Mouse (Mus musculus) left cerebral cortex, postnatal 4 days (tissue): ENCODE data around the gene Ncf2. TPM values are rescaled to one million over a fixed set of nuclear protein-coding genes. Genes with fewer than 3 reads are reported as not detected.

ENCODE experiments used
- DNase-seq: peaks from one replicate; pipeline ENCODE4 v3.0.0-alpha.2; 2022
- intact Hi-C: fragments of 180-260 bp; cut with DNase I; formaldehyde crosslinking; loops from one replicate; pipeline ENCODE4 v1.15.1; 2025
- total RNA-seq, 2 experiments: library from RNA; stranded (reverse); gene quantifications; 2 replicates each; pipeline ENCODE4 v1.2.3; 2021

Ncf2 gene
- total RNA-seq, 2 experiments from 2014 or later = 1.9 to 2.2 TPM

GRCm38 (mm10) chr1:152795688-152796255 is 4.2 kb upstream of the Ncf2 start:
- intact Hi-C loops = no loop called here
- DNase-seq = no peak

- no peak for DNase-seq
- intact Hi-C loops = no loop called here
Measured at GRCm38 (mm10) chr1:152796683-152797263, 3.2 kb upstream of the Ncf2 start.

GRCm38 (mm10) chr1:152798125-152798524 is 1.9 kb upstream of the Ncf2 start:
- intact Hi-C loops = no loop called here
- no peak for DNase-seq

GRCm38 (mm10) chr1:152800633-152801176 is 711 bp downstream of the Ncf2 start:
- DNase-seq = no peak
- intact Hi-C loops = no loop called here

- no peak for DNase-seq
- intact Hi-C loops = no loop called here
Measured at GRCm38 (mm10) chr1:152804907-152805306, 4.9 kb downstream of the Ncf2 start.

- DNase-seq = no peak
- intact Hi-C loops = no loop called here
Measured at GRCm38 (mm10) chr1:152807619-152808391, 7.8 kb downstream of the Ncf2 start.

- DNase-seq = no peak
- intact Hi-C loops = no loop called here
Measured at GRCm38 (mm10) chr1:152808392-152808680, 8.3 kb downstream of the Ncf2 start.

GRCm38 (mm10) chr1:152809541-152810252 is 9.7 kb downstream of the Ncf2 start:
- DNase-seq = peak; percentile 26
- intact Hi-C loops = no loop called here

- intact Hi-C loops = no loop called here
- DNase-seq = no peak
Measured at GRCm38 (mm10) chr1:152810533-152811439, 10.8 kb downstream of the Ncf2 start.

- intact Hi-C loops = loop anchor here (5.0 kb wide), 1 partner anchor 577 kb away; no protein-coding TSS in a partner anchor
Measured at GRCm38 (mm10) chr1:152815265-152815701, 15.3 kb downstream of the Ncf2 start.

GRCm38 (mm10) chr1:152817027-152817769 is 17.2 kb downstream of the Ncf2 start:
- intact Hi-C loops = loop anchor here (5.0 kb wide), 1 partner anchor 575 kb away; no protein-coding TSS in a partner anchor
- peak; percentile 25 for DNase-seq

More at GRCm38 (mm10) chr1:152815265-152815701, 15.3 kb downstream of the Ncf2 start:
- DNase-seq = peak; percentile 85

- DNase-seq = peak; percentile 38
- intact Hi-C loops = loop anchor here (5.0 kb wide), 1 partner anchor 575 kb away; no protein-coding TSS in a partner anchor
Measured at GRCm38 (mm10) chr1:152817794-152818193, 17.8 kb downstream of the Ncf2 start.

- no peak for DNase-seq
- intact Hi-C loops = loop anchor here (5.0 kb wide), 1 partner anchor 573 kb away; no protein-coding TSS in a partner anchor
Measured at GRCm38 (mm10) chr1:152819558-152819957, 19.6 kb downstream of the Ncf2 start.

GRCm38 (mm10) chr1:152820911-152821695 is 21.1 kb downstream of the Ncf2 start:
- intact Hi-C loops = no loop called here
- no peak for DNase-seq

GRCm38 (mm10) chr1:152821746-152822145 is 21.8 kb downstream of the Ncf2 start:
- DNase-seq = no peak
- intact Hi-C loops = no loop called here

- DNase-seq = no peak
- intact Hi-C loops = no loop called here
Measured at GRCm38 (mm10) chr1:152824206-152824605, 24.2 kb downstream of the Ncf2 start.

- DNase-seq = no peak
- intact Hi-C loops = no loop called here
Measured at GRCm38 (mm10) chr1:152826446-152826845, 26.5 kb downstream of the Ncf2 start.

GRCm38 (mm10) chr1:152828168-152828567 is 28.2 kb downstream of the Ncf2 start:
- no peak for DNase-seq
- intact Hi-C loops = no loop called here
